Mouse (Mus musculus) kidney, adult 2 months (tissue): Measurements from ENCODE around the gene Cnr2. TPM values are rescaled to one million over a fixed set of nuclear protein-coding genes. Genes with fewer than 3 reads are reported as not detected.
"Not testable (repeated sequence)": the region's sequence is repeated elsewhere in the genome, so short reads cannot be mapped to it uniquely, and the experiment has no call there.

Experiments
- DNase-seq: peaks from one replicate; pipeline ENCODE4 v3.0.0; 2021
- H3K27ac ChIP-seq: fragments of 200-500 bp; 2 replicates; pipeline ENCODE4 v1.5.1; 2012; ENCODE audit warnings: low read depth, low read length, control low read depth, inconsistent platforms; ENCODE audit not compliant: insufficient read depth
- H3K27me3 ChIP-seq: fragments of 200-500 bp; replicated peaks from 2 replicates; pipeline ENCODE4 v1.6.1; 2012; ENCODE audit warnings: mild to moderate bottlenecking, moderate library complexity, low read length, inconsistent platforms; ENCODE audit not compliant: control insufficient read depth, insufficient read depth
- H3K36me3 ChIP-seq: fragments of 200-500 bp; 2 replicates; pipeline ENCODE4 v1.6.1; 2012; ENCODE audit warnings: mild to moderate bottlenecking, moderate library complexity, low read length, inconsistent platforms; ENCODE audit not compliant: control insufficient read depth, insufficient read depth
- H3K4me1 ChIP-seq: fragments of 200-500 bp; 2 replicates; pipeline ENCODE4 v1.6.1; 2011; ENCODE audit warnings: low read length; ENCODE audit not compliant: control insufficient read depth, insufficient read depth
- H3K4me3 ChIP-seq: fragments of 200-500 bp; 2 replicates; pipeline ENCODE4 v1.5.1; 2011; ENCODE audit warnings: mild to moderate bottlenecking, low read depth, low read length, control low read depth; ENCODE audit not compliant: insufficient read depth
- CTCF ChIP-seq: fragments of 200-500 bp; conservative IDR thresholded peaks from 2 replicates; pipeline ENCODE4 v1.5.1; 2011; ENCODE audit warnings: low read depth, mild to moderate bottlenecking, control low read depth, low read length, moderate library complexity, mixed read lengths; ENCODE audit not compliant: insufficient read depth, insufficient read length
- POLR2A ChIP-seq: fragments of 200-500 bp; IDR thresholded peaks from one replicate; pipeline ENCODE4 v1.6.1; 2011; ENCODE audit warnings: low read depth, low read length, control low read depth
- WGBS: fragments of 180-500 bp; shearing (Covaris S2); methylation state at CpG from one replicate; pipeline ENCODE4 v1.1.7; 2018; 5-methylcytosine and 5-hydroxymethylcytosine counted together
- polyA plus RNA-seq: library from polyadenylated mRNA; depleted of rRNA; stranded (reverse); fragments of >200 nt; gene quantifications from 2 replicates; pipeline ENCODE4 v1.2.3, GENCODE M21; 2012

The Cnr2 gene
- polyA plus RNA-seq, 1 experiment: 4.1 TPM

GRCm38 (mm10) chr4:135938858-135939257, 43.7 kb downstream of the Cnr2 start:
- Histone ChIP-seq H3K27me3 (no peaks in the 10 kb centered on the region), H3K4me1 (no peaks in the 10 kb centered on the region), H3K36me3 (peaks cover 4% of the 10 kb centered on the region), H3K4me3 (no peak overlapping the region), H3K27ac (no peak overlapping the region)
- TF ChIP-seq CTCF (no peak), POLR2A (no peak)
- DNase-seq: no peak
- WGBS: 75% methylated on average over 7 of the region's 7 CpGs

- TF ChIP-seq CTCF: peak; percentile 54
- not testable (repeated sequence) for H3K4me1 ChIP-seq, H3K27me3 ChIP-seq, H3K27ac ChIP-seq, H3K36me3 ChIP-seq, H3K4me3 ChIP-seq, DNase-seq
- 87% methylated on average over 8 of the region's 8 CpGs for WGBS
Measured at GRCm38 (mm10) chr4:135941026-135941425, 45.8 kb downstream of the Cnr2 start.

GRCm38 (mm10) chr4:135942193-135942592, 47.0 kb downstream of the Cnr2 start:
- TF ChIP-seq POLR2A: no peak
- no peak for TF ChIP-seq CTCF
- Histone ChIP-seq H3K27me3 (no peaks in the 10 kb centered on the region), H3K27ac (no peak overlapping the region), H3K4me1 (peaks cover 5% of the 10 kb centered on the region; the same call in 1 of the 2 replicates), H3K36me3 (no peaks in the 10 kb centered on the region; the same call in 1 of the 2 replicates), H3K4me3 (no peak overlapping the region)
- WGBS: 91% methylated on average over 6 of the region's 6 CpGs
- DNase-seq: no peak

GRCm38 (mm10) chr4:135943389-135943788, 48.2 kb downstream of the Cnr2 start:
- Histone ChIP-seq H3K4me1 (peaks cover 11% of the 10 kb centered on the region), H3K27ac (no peak overlapping the region), H3K27me3 (no peaks in the 10 kb centered on the region), H3K4me3 (no peak overlapping the region), H3K36me3 (no peaks in the 10 kb centered on the region)
- DNase-seq: no peak
- TF ChIP-seq CTCF (no peak), POLR2A (no peak)
- 51% methylated on average over 4 of the region's 4 CpGs for WGBS

- WGBS: 75% methylated on average over 10 of the region's 10 CpGs
- Histone ChIP-seq H3K27me3 (no peaks in the 10 kb centered on the region), H3K36me3 (no peaks in the 10 kb centered on the region), H3K4me3 (peak overlapping the region; percentile 87), H3K27ac (peak overlapping the region; percentile 47), H3K4me1 (peaks cover 21% of the 10 kb centered on the region)
- no peak for TF ChIP-seq POLR2A
- DNase-seq: no peak
Measured at GRCm38 (mm10) chr4:135945706-135946105, 50.5 kb downstream of the Cnr2 start.

GRCm38 (mm10) chr4:135946278-135946658, 51.1 kb downstream of the Cnr2 start, which contains the start of gene Hmgcl:
TSS of gene Hmgcl (plus strand) at chr4:135946448.
- H3K4me1 ChIP-seq: peaks cover 21% of the 10 kb centered on the region
- H3K27me3 ChIP-seq: no peaks in the 10 kb centered on the region
- under 1% methylated on average over 23 of the region's 23 CpGs for WGBS
- peak; percentile 93 for TF ChIP-seq POLR2A
- TF ChIP-seq CTCF: no peak
- DNase-seq: peak; percentile 97
- no peaks in the 10 kb centered on the region for H3K36me3 ChIP-seq
- peak within 1 kb of the TSS; percentile 47 for H3K27ac ChIP-seq
- H3K4me3 ChIP-seq: peak within 1 kb of the TSS; percentile 87

- Histone ChIP-seq H3K27ac (peak overlapping the region; percentile 11), H3K4me1 (peaks cover 21% of the 10 kb centered on the region), H3K27me3 (no peaks in the 10 kb centered on the region), H3K4me3 (peak overlapping the region; percentile 87), H3K36me3 (no peaks in the 10 kb centered on the region)
- DNase-seq: peak; percentile 38
- TF ChIP-seq POLR2A (no peak), CTCF (no peak)
- WGBS: under 1% methylated on average over 28 of the region's 28 CpGs
Measured at GRCm38 (mm10) chr4:135946659-135947301, 51.6 kb downstream of the Cnr2 start.

- TF ChIP-seq POLR2A: no peak
- TF ChIP-seq CTCF: no peak
- WGBS: 66% methylated on average over 8 of the region's 8 CpGs
- DNase-seq: no peak
- Histone ChIP-seq H3K4me3 (no peak overlapping the region), H3K4me1 (peaks cover 21% of the 10 kb centered on the region), H3K36me3 (no peaks in the 10 kb centered on the region), H3K27me3 (no peaks in the 10 kb centered on the region), H3K27ac (no peak overlapping the region)
Measured at GRCm38 (mm10) chr4:135948142-135948541, 52.9 kb downstream of the Cnr2 start.
